Mouse (Mus musculus): ENCODE data around the gene 5730522E02Rik.
A peak's percentile ranks its signal among the peaks of the same experiment; 100 is the strongest.

Gene 5730522E02Rik

GRCm38 (mm10) chr11:25813446-25813845 is 397.1 kb downstream of the 5730522E02Rik start:
- no peak for DNase-seq (ENCODE audit: low spot score)

- DNase-seq (ENCODE audit: low spot score): no peak
Observed at GRCm38 (mm10) chr11:25787691-25788090, 422.9 kb downstream of the 5730522E02Rik start.

- no peak for DNase-seq (ENCODE audit: low spot score)
Observed at GRCm38 (mm10) chr11:25772231-25772630, 438.3 kb downstream of the 5730522E02Rik start.

- no peak for DNase-seq (ENCODE audit: low spot score)
Observed at GRCm38 (mm10) chr11:25770991-25771568, 439.5 kb downstream of the 5730522E02Rik start.

- DNase-seq (ENCODE audit: low spot score): no peak
Observed at GRCm38 (mm10) chr11:25767584-25768333, 442.8 kb downstream of the 5730522E02Rik start.

- no peak for DNase-seq (ENCODE audit: low spot score)
Observed at GRCm38 (mm10) chr11:25753156-25753899, 457.2 kb downstream of the 5730522E02Rik start.

GRCm38 (mm10) chr11:25752418-25752817 is 458.1 kb downstream of the 5730522E02Rik start:
- DNase-seq (ENCODE audit: low spot score): no peak

GRCm38 (mm10) chr11:25747098-25747862 is 463.3 kb downstream of the 5730522E02Rik start:
- DNase-seq (ENCODE audit: low spot score): no peak

GRCm38 (mm10) chr11:25743664-25744063 is 466.9 kb downstream of the 5730522E02Rik start:
- DNase-seq (ENCODE audit: low spot score): no peak

GRCm38 (mm10) chr11:25737255-25737654 is 473.3 kb downstream of the 5730522E02Rik start:
- DNase-seq (ENCODE audit: low spot score): peak; percentile 28

- no peak for DNase-seq (ENCODE audit: low spot score)
Observed at GRCm38 (mm10) chr11:25729476-25729875, 481.1 kb downstream of the 5730522E02Rik start.

GRCm38 (mm10) chr11:25715447-25716321 is 494.9 kb downstream of the 5730522E02Rik start:
- DNase-seq (ENCODE audit: low spot score): peak; percentile 76

GRCm38 (mm10) chr11:25710559-25710958 is 500.0 kb downstream of the 5730522E02Rik start:
- DNase-seq (ENCODE audit: low spot score): no peak

- DNase-seq (ENCODE audit: low spot score): no peak
Observed at GRCm38 (mm10) chr11:25709892-25710291, 500.7 kb downstream of the 5730522E02Rik start.

- DNase-seq (ENCODE audit: low spot score): no peak
Observed at GRCm38 (mm10) chr11:25704332-25705168, 506.0 kb downstream of the 5730522E02Rik start.

- no peak for DNase-seq (ENCODE audit: low spot score)
Observed at GRCm38 (mm10) chr11:25702791-25703190, 507.8 kb downstream of the 5730522E02Rik start.

GRCm38 (mm10) chr11:25697508-25698193 is 512.9 kb downstream of the 5730522E02Rik start:
- no peak for DNase-seq (ENCODE audit: low spot score)

GRCm38 (mm10) chr11:25696168-25696567 is 514.4 kb downstream of the 5730522E02Rik start:
- no peak for DNase-seq (ENCODE audit: low spot score)

GRCm38 (mm10) chr11:25684731-25685130 is 525.8 kb downstream of the 5730522E02Rik start:
- peak; percentile 62 for DNase-seq (ENCODE audit: low spot score)

GRCm38 (mm10) chr11:25679856-25680255 is 530.7 kb downstream of the 5730522E02Rik start:
- no peak for DNase-seq (ENCODE audit: low spot score)

All from layer of hippocampus, adult 11-12 months (tissue).